Mouse (Mus musculus): ENCODE measurements around the gene Gfy.

GRCm38 (mm10) chr7:45162996-45163615, 16.3 kb downstream of the Gfy start:
- TF ChIP-seq CTCF (IDR thresholded peaks at IDR 0.05; ENCODE audit: borderline replicate concordance, insufficient read depth, low read length) (no peak), POLR2A (IDR thresholded peaks at IDR 0.05; ENCODE audit: low read depth, low read length) (no peak)
